Mouse (Mus musculus) lung, adult 2 months (tissue): Measurements from ENCODE around the gene Akr1b10. TPM values are rescaled to one million over a fixed set of nuclear protein-coding genes. Genes with fewer than 3 reads are reported as not detected.
A peak's percentile ranks its signal among the peaks of the same experiment; 100 is the strongest.
"Not testable (repeated sequence)": the region's sequence is repeated elsewhere in the genome, so short reads cannot be mapped to it uniquely, and the experiment has no call there.

Experiments
- DNase-seq: peaks from one replicate; pipeline ENCODE4 v3.0.0; 2022
- H3K4me1 ChIP-seq: fragments of 200-500 bp; 2 replicates; pipeline ENCODE4 v1.6.1; 2011; ENCODE audit warnings: low read length; ENCODE audit not compliant: control insufficient read depth, insufficient read depth
- H3K4me3 ChIP-seq: fragments of 200-500 bp; replicated peaks from 2 replicates; pipeline ENCODE3; 2011; ENCODE audit warnings: low read depth, mild to moderate bottlenecking, control low read depth, low read length; ENCODE audit errors: extremely low read depth
- CTCF ChIP-seq: fragments of 200-500 bp; IDR thresholded peaks from 2 replicates; pipeline ENCODE4 v1.5.1; 2011; ENCODE audit warnings: mild to moderate bottlenecking, low read length, control low read depth; ENCODE audit not compliant: insufficient read depth
- POLR2A ChIP-seq: fragments of 200-500 bp; IDR thresholded peaks from 2 replicates; pipeline ENCODE4 v1.6.1; 2011; ENCODE audit warnings: low read depth, mild to moderate bottlenecking, control low read depth, low read length, borderline replicate concordance; ENCODE audit errors: extremely low read depth
- WGBS: fragments of 180-500 bp; shearing (Covaris S2); methylation state at CpG from one replicate; pipeline ENCODE4 v1.1.7; 2018; 5-methylcytosine and 5-hydroxymethylcytosine counted together
- polyA plus RNA-seq: library from polyadenylated mRNA; depleted of rRNA; stranded (reverse); fragments of >200 nt; gene quantifications from 2 replicates; pipeline ENCODE4 v1.2.3, GENCODE M21; 2012

Gene Akr1b10
- polyA plus RNA-seq, 1 experiment, result 21.2 TPM

DNA sequence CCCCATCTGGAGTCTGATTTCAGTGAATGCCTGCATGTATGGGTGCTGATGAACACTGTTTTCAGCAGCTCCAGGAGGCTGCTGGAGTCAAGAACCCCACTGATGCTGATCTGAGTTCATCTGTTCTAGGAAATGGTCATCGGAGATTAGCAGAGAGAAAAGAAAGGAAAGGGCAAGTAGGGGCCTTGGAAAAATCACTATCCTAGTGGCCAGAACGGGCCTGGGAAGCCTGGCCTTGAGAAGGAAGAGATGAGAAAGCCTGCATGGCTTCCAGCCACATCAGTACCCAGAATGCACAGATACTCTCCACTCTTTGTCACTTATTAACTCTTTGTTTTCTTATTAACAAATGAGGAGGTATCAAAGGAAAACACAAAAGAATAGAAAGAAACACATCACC is 16.7 kb downstream of the Akr1b10 start:
- Histone ChIP-seq H3K4me3 (no peak overlapping the region), H3K4me1 (no peaks in the 10 kb centered on the region)
- DNase-seq, result no peak
- WGBS, result 79% methylated on average over 2 of the region's 2 CpGs
- TF ChIP-seq POLR2A, result no peak
- no peak for TF ChIP-seq CTCF

DNA sequence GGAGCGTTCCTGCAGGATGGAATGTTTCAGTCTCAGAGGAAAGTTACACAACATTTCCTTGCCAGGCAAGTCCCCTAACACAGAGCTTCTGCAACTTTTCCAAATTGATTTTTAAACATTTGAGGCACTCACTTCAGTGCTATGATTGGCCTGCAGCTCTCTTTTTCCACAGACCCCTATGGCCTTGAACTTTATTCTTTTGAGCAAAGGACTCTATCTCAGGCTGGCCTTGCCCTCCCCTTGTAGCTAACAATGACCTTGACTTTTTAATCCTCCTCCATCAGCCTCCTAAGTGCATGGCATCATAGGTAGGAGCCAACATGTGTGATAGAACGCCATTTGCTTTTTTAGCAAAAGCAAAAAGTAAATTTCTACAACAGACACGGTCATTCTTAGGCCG is 22.7 kb downstream of the Akr1b10 start:
- Histone ChIP-seq H3K4me1 (no peaks in the 10 kb centered on the region), H3K4me3 (no peak overlapping the region)
- WGBS, result 81% methylated on average over 4 of the region's 4 CpGs
- no peak for DNase-seq
- no peak for TF ChIP-seq POLR2A
- no peak for TF ChIP-seq CTCF

DNA sequence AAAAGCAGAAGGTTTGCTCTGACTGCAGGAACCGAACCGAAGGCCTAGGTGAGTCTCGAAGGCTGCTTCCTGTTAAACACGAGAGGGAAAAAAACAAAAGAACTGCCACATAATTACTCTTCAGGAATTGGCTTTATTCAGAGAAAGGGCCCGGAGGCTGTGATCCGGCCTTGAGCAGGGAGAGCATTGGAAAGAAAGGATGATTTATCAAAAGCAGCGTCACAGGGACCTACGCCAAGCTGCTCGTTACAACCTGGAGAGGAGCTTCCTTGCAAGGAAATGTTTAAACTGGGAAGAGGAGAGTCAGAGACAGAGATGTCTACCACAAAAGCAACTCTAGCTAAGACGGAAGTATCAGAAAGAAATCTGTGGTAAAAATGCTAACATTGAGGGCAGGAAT is 23.4 kb downstream of the Akr1b10 start:
- WGBS, result 60% methylated on average over 10 of the region's 10 CpGs
- no peak overlapping the region for H3K4me3 ChIP-seq

DNA sequence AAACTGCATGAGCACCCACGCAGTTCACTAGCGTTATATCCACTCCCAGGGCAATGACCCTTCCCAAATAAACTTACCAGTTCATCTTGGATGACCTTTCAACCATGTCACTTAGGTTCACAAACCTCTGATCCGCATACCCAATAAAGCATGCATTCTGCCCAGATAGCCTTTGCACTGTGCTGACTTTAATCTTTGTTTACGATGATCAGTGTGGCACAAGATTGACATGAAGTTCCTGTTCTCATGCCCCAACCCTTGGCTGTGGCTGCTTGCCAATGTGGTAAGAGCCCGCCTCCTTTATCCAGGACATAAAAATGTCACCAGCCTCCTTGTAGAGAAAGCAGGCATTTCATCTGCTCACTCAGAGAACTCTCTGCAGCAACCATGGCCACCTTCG is 28.0 kb downstream of the Akr1b10 start, which contains the start of gene Akr1b7:
Gene Akr1b7 (plus strand): TSS at position 312 of the 400 bp plus-strand sequence.
- 41% methylated on average over 6 of the region's 6 CpGs for WGBS
- TF ChIP-seq CTCF, result no peak
- no peak for TF ChIP-seq POLR2A
- no peak for DNase-seq
- Histone ChIP-seq H3K4me3 (no peak within 1 kb of the TSS), H3K4me1 (no peaks in the 10 kb centered on the region)

More for the DNA sequence above, 23.4 kb downstream of the Akr1b10 start:
- DNase-seq, result no peak
- H3K4me1 ChIP-seq, result no peaks in the 10 kb centered on the region
- TF ChIP-seq POLR2A (no peak), CTCF (no peak)

DNA sequence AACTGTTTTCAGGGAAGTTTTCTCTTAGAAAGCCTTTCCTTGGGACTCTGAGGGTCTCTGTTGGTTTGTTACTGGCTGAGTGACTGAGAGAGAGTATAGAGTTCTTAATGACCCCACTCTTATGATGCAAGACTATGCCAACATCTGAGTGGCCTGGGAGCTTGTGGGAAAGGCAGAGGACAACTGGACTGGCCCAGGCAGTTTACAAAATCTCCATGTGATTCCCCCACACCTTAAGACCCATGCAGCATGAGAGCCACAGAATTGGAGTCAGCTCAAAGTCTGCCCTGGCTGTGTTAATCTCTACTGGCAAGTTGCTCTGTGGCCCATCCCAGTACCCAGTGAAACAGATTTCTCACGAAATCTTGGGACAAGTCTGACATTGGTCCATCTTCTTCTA is 28.7 kb downstream of the Akr1b10 start:
- TF ChIP-seq POLR2A, result no peak
- DNase-seq, result no peak
- 72% methylated on average over 1 of the region's 1 CpGs for WGBS
- no peaks in the 10 kb centered on the region for H3K4me1 ChIP-seq
- H3K4me3 ChIP-seq, result no peak overlapping the region

DNA sequence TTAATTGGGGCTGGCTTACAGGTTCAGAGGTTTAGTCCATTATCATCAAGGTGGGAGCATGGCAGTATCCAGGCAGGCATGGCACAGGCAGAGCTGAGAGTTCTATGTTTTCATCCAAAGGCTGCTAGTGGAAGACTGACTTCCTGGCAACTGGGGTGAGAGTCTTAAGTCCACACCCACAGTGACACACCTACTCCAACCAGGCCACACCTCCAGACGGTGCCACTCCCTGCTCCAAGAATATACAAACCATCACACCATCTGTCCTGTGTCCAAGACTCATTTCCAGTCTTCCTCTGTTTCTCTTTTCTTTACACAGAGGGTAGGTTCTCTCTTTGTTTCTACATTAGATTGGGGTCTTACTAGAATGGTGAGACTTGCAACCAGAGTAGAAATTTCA is 29.4 kb downstream of the Akr1b10 start:
- not testable (repeated sequence) for H3K4me1 ChIP-seq
- WGBS, result 21% methylated on average over 1 of the region's 1 CpGs
- DNase-seq, result peak; percentile 11

DNA sequence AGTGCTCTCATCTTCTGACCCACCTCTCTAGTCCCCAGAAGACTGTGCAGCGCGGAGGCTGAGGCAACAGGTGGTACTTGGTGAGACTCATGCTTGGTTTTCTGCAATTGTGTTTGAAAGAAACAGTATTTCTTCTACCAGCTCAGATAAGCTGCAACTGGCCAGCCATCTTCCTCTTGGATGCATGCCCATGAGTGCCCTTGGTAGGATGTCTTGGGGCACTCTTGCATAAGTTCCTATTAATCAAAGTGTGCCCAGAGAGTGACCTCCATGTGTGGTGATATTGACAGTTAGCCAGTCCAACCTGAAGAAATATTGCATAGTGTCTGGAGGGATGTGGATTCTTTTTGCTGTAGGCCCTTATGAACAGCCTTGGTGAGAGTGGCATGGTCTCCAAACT is 32.5 kb downstream of the Akr1b10 start:
- TF ChIP-seq CTCF, result no peak
- no peak for TF ChIP-seq POLR2A
- WGBS, result 100% methylated on average over 2 of the region's 2 CpGs

More for the DNA sequence above, 29.4 kb downstream of the Akr1b10 start:
- H3K4me3 ChIP-seq, result not testable (repeated sequence)

DNA sequence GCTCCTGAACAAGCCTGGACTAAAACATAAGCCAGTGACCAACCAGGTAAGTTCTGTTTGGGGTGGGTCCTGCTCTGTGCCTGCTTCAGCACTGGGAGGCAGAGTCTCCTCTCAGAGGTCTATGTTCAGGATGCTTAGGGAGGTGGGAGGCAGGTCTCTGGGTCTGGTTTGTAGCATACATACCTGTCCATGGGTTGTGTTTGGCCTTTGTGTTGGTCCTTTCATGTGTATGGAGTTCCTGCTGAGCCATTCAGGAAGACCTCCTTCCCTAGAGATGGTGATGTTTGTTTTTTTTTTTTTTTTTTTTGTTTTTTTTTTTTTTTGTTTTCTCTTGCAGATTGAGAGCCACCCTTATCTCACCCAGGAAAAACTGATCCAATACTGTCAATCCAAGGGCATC is 35.1 kb downstream of the Akr1b10 start:
- DNase-seq, result no peak
- H3K4me1 ChIP-seq, result no peaks in the 10 kb centered on the region

More for the DNA sequence above, 32.5 kb downstream of the Akr1b10 start:
- Histone ChIP-seq H3K4me1 (no peaks in the 10 kb centered on the region), H3K4me3 (no peak overlapping the region)
- DNase-seq, result no peak

DNA sequence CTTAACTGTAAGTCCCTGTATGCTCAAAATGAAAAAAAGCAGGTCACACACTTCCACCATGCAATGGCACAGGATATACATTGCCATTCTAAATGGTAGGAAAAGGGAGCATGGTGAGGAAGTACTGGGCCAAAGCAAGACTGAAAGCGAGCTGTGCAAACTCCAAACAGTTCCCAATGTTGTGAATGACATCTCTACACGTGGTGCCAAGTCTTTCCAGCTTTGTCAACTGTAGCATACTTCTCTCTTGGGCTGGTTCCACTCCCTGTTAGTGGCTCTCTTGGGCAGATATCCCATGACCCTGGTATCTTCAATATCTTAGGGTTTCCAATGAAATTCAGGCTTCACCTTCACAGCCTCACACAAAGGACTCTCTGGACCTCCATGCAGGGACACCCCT is 55.0 kb downstream of the Akr1b10 start:
- TF ChIP-seq CTCF (no peak), POLR2A (no peak)
- Histone ChIP-seq H3K4me3 (no peak overlapping the region), H3K4me1 (no peaks in the 10 kb centered on the region)
- no peak for DNase-seq
- WGBS, result 56% methylated on average over 2 of the region's 2 CpGs

More for the DNA sequence above, 35.1 kb downstream of the Akr1b10 start:
- TF ChIP-seq CTCF (no peak), POLR2A (no peak)
- no peak overlapping the region for H3K4me3 ChIP-seq

DNA sequence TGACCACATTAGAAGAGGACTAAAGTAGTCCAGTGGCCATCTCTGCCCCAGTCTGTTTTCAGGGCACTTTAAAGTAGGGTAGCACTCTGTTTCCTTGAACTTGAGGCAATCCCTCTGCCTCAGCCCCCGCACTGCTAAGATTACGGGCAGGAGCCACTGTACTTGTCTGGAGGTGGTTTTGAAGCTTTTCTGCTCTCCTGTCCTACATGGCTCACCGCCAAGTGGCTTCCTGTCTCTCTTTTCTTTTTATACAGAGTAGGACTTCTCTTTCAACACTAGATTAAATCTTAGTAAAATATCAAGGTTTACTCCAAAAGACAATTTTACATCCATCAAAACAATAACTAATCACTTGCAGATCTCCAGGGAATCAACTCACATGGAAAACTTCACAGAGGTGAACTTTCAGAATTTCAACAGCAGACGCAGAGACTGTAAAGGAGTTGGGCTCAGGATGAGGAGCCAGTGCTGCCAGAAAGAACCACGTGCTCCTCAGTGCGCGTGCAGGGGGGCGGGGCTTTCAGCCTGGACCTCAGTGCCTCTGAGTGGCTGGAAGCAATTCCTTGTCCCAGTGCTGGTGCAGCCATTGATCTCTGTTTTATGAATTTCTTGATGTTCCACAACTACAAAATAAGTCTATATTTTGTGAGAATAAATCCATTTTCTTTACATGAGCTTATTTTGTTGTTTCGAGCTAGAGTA is 57.7 kb downstream of the Akr1b10 start:
- DNase-seq, result no peak
- WGBS, result 46% methylated on average over 9 of the region's 9 CpGs
- no peak for TF ChIP-seq POLR2A
- Histone ChIP-seq H3K4me3 (no peak overlapping the region), H3K4me1 (no peaks in the 10 kb centered on the region)
